ENCODE assay signal across 22 mouse cellular contexts in genomic region chr12:101884926-101885325, GRCm38 (mm10). TPM values are rescaled to one million over a fixed set of nuclear protein-coding genes. Genes with fewer than 3 reads are reported as not detected.
A peak's percentile ranks its signal among the peaks of the same experiment; 100 is the strongest.
DNase-seq lines count a peak whose midpoint lies in the region; ATAC-seq and TF ChIP-seq lines count a peak whose summit lies in the region.
"Had no signal": no experiment of that assay in that cellular context is flagged by ENCODE, and none has a peak within 500 bp of the region (broad histone marks: within the 10 kb centered on the region; RNA-seq: fewer than 3 reads in every experiment).

No protein-coding gene starts in this region.

- no peak overlapping the region for H3K4me2 ChIP-seq in kidney, embryonic 15.5 days
- no peak overlapping the region for H3K4me2 ChIP-seq in kidney, embryonic 16.5 days (replicated peaks; ENCODE audit: low read depth, low read length)
- H3K4me2 ChIP-seq: embryonic facial prominence, embryonic 13.5 days; embryonic facial prominence, embryonic 15.5 days; forebrain, embryonic 12.5 days had no signal

- DNase-seq in kidney, adult 2 months = peak; percentile 52
- peak; percentile 34 for DNase-seq in kidney, adult 9 months
- no peak for DNase-seq in kidney, adult 11 months
- peak; percentile 21 to 52 for DNase-seq in kidney, postnatal 25 days
- DNase-seq: adrenal gland, adult 2 months; adrenal gland, postnatal 10 days; adrenal gland, postnatal 25 days; cerebellum, adult 11 months; cerebellum, adult 18-20 months; cerebellum, adult 8-10 months; cerebellum, adult 9-11 months; cerebellum, postnatal 14 days; cerebellum, postnatal 36 days; embryo, embryonic 11 days had no signal

- 93% methylated on average over 7 of the region's 7 CpGs for WGBS in kidney, adult 2 months
- WGBS in kidney, embryonic 15.5 days = 94% methylated on average over 7 of the region's 7 CpGs
- 90% methylated on average over 7 of the region's 7 CpGs for WGBS in kidney, embryonic 16.5 days

- TF ChIP-seq POLR2A in kidney, adult 2 months (IDR thresholded peaks at IDR 0.05; ENCODE audit: low read depth, low read length) = no peak

- ATAC-seq in kidney, embryonic 15.5 days (replicated peaks; ENCODE audit: low FRiP score) = no peak
- no peak for ATAC-seq in kidney, embryonic 16.5 days (ENCODE audit: low FRiP score, low TSS enrichment)
- ATAC-seq: forebrain, embryonic 14.5 days had no signal

- no peak for TF ChIP-seq CTCF in kidney, adult 2 months (conservative IDR thresholded peaks at IDR 0.05; ENCODE audit: insufficient read depth, insufficient read length, low read depth, low read length)

- no peak overlapping the region for H3K27ac ChIP-seq in kidney, adult 2 months (ENCODE audit: insufficient read depth, low read depth, low read length)
- H3K27ac ChIP-seq in kidney, embryonic 15.5 days = no peak overlapping the region
- no peak overlapping the region for H3K27ac ChIP-seq in kidney, embryonic 16.5 days (ENCODE audit: low read length)
- H3K27ac ChIP-seq: embryonic facial prominence, embryonic 13.5 days; embryonic facial prominence, embryonic 15.5 days; forebrain, embryonic 10.5 days; forebrain, embryonic 12.5 days had no signal

- no peak overlapping the region for H3K9ac ChIP-seq in kidney, embryonic 15.5 days
- no peak overlapping the region for H3K9ac ChIP-seq in kidney, embryonic 16.5 days (replicated peaks; ENCODE audit: low read length)
- H3K9ac ChIP-seq: embryonic facial prominence, embryonic 13.5 days; embryonic facial prominence, embryonic 15.5 days; forebrain, embryonic 12.5 days had no signal

- H3K36me3 ChIP-seq in kidney, adult 2 months (ENCODE audit: control insufficient read depth, insufficient read depth, low read length) = peaks cover 3% of the 10 kb centered on the region
- H3K36me3 ChIP-seq in kidney, embryonic 15.5 days = peaks cover 76% of the 10 kb centered on the region
- H3K36me3 ChIP-seq in kidney, embryonic 16.5 days (ENCODE audit: insufficient read depth, low read length) = peaks cover 25% of the 10 kb centered on the region

- H3K27me3 ChIP-seq in kidney, adult 2 months (replicated peaks; ENCODE audit: control insufficient read depth, insufficient read depth, low read length) = no peaks in the 10 kb centered on the region
- H3K27me3 ChIP-seq in kidney, embryonic 15.5 days = no peaks in the 10 kb centered on the region
- H3K27me3 ChIP-seq in kidney, embryonic 16.5 days (ENCODE audit: insufficient read depth, low read length) = no peaks in the 10 kb centered on the region
- H3K27me3 ChIP-seq: embryonic facial prominence, embryonic 13.5 days; embryonic facial prominence, embryonic 15.5 days; forebrain, embryonic 12.5 days had no signal

- no peaks in the 10 kb centered on the region for H3K4me1 ChIP-seq in kidney, adult 2 months (ENCODE audit: control insufficient read depth, insufficient read depth, low read length)
- no peaks in the 10 kb centered on the region for H3K4me1 ChIP-seq in kidney, embryonic 15.5 days
- no peaks in the 10 kb centered on the region for H3K4me1 ChIP-seq in kidney, embryonic 16.5 days (ENCODE audit: insufficient read depth, low read length)
- H3K4me1 ChIP-seq: embryonic facial prominence, embryonic 13.5 days; embryonic facial prominence, embryonic 15.5 days; forebrain, embryonic 10.5 days; forebrain, embryonic 12.5 days had no signal

- no peak overlapping the region for H3K4me3 ChIP-seq in kidney, adult 2 months (ENCODE audit: insufficient read depth, low read depth, low read length)
- no peak overlapping the region for H3K4me3 ChIP-seq in kidney, embryonic 15.5 days (replicated peaks)
- H3K4me3 ChIP-seq in kidney, embryonic 16.5 days (ENCODE audit: low read length) = no peak overlapping the region
- H3K4me3 ChIP-seq: embryonic facial prominence, embryonic 13.5 days; embryonic facial prominence, embryonic 15.5 days; erythroblast, embryonic 14.5 days; forebrain, embryonic 10.5 days; forebrain, embryonic 12.5 days had no signal

- H3K9me3 ChIP-seq in kidney, embryonic 15.5 days (replicated peaks) = no peaks in the 10 kb centered on the region
- H3K9me3 ChIP-seq in kidney, embryonic 16.5 days (ENCODE audit: low read length) = no peaks in the 10 kb centered on the region
- H3K9me3 ChIP-seq: embryonic facial prominence, embryonic 13.5 days; embryonic facial prominence, embryonic 15.5 days; forebrain, embryonic 10.5 days; forebrain, embryonic 12.5 days had no signal

RNA-seq across cellular contexts. Expression of gene Trip11, which starts 28.1 kb away (rescaled TPM):
- 4.0 and 4.2 TPM in 2 replicates for polyA plus RNA-seq in kidney, adult 2 months (2012; rRNA removed)
- polyA plus RNA-seq in kidney, embryonic 15.5 days (2015; fragmentation: Nextera tagmentation; extraction: Ambion mirVana) = 22.6 and 26.7 TPM in 2 replicates
- 20.9 and 22.8 TPM in 2 replicates for polyA plus RNA-seq in kidney, embryonic 16.5 days (2015; fragmentation: Nextera tagmentation; extraction: Ambion mirVana)
